Mouse (Mus musculus) adrenal gland, postnatal 10 days (tissue): ENCODE results near the gene Ier5. TPM values are rescaled to one million over a fixed set of nuclear protein-coding genes. Genes with fewer than 3 reads are reported as not detected.
A peak's percentile ranks its signal among the peaks of the same experiment; 100 is the strongest.

Experiments used
- DNase-seq: peaks from one replicate; pipeline ENCODE4 v3.0.0; 2021; ENCODE audit warnings: mixed read lengths
- total RNA-seq, 2 experiments: library from RNA; stranded (reverse); gene quantifications; 2 replicates each; pipeline ENCODE4 v1.2.3; 2021

Ier5 gene
- total RNA-seq, 2 experiments from 2014 or later, result 10.8 to 12.6 TPM

GRCm38 (mm10) chr1:155102631-155103030 is 3.2 kb upstream of the Ier5 start:
- no peak for DNase-seq

- peak; percentile 69 for DNase-seq
Measured at GRCm38 (mm10) chr1:155098486-155099279, 753 bp downstream of the Ier5 start.

DNA sequence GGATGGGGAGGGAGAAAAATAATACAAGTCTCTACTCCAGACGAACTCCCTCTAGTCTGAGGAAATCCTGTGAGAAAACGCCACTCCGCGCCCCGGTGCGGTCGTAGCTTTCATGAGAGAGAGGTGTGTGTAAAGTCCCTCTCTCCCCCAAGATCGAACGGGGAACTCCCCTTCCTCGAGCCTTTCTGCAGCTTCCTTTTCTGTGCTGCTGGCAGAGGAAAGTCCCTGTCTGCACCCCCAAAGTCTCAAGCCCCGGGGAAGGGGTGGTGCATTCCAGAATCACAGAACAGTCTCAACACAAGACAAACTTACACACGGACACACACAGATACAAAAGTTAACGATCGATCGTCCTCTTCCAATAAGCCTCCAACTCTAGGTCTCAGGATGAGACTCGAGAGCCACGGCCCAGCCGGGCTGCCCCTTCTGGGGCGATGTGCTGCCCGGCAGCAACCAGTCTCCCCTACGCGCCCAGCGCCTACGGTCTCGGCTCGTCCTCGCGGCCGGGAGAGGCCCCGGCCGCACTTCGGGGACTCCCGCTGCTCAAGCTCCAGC is 1.4 kb downstream of the Ier5 start:
- peak; percentile 55 for DNase-seq

GRCm38 (mm10) chr1:155097354-155097753 is 2.1 kb downstream of the Ier5 start:
- DNase-seq, result no peak

DNA sequence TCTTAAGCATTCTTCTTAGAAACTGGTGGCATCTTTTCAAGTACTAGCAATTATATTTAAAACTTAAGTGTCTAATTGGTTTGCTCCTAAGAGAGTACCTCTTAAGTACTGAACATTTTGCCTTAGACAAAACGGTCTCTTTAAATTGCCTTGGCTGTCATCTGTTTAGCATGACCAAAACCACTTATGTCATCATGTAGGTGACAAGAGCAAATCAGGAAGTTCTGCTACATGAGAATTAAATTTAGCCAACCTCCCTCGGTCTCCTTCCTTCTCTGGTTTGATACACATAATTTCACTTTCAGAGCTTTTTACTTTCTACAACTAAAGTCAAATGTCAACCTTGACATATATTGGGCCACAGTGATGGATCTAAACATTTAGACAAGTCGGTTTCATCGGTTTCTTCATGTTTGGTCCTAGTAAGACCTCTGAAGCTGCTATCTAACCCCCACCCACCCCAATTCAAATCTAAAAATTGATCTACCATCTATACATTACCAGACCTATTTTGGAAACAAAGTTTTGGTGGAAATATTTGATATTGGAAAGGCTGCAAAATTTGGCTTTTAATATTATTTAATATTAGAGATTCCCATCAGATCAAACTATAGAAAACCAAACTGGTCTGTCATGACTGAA is 2.7 kb downstream of the Ier5 start:
- DNase-seq, result no peak

- DNase-seq, result no peak
Measured at GRCm38 (mm10) chr1:155093971-155094707, 5.3 kb downstream of the Ier5 start.

DNA sequence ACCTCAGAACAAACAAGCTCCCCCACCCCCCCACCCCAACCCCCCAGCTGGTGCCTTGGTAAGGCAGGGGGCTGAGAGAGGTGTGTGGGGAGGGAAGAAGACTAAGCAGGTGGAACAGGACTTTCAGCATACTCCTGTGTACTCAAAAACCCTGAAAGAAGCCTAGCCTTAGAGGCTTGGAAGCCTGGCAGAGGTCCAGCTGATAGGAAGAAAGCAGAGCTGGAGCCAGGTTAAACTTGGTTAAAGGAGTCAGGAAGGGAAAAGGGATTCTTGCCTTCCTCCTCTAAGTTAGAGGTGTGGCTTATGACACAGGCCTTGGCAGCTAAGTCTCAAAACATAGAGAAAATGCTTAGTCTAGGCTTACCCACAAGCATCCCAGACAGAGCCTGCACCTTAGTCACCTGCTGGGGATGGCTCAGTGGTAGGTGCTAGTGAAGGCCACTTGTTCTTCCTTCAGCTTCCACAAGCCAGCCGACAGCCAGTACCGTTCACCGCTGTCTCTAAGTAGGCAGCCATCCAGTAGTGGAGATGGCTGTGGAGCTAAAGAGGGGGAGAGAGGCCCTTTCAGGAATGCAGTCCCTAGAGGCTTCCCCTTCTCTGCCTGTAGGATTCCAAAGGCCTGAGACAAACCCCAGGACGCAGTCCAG is 6.2 kb downstream of the Ier5 start:
- peak; percentile 54 for DNase-seq

GRCm38 (mm10) chr1:155091842-155092800 is 7.3 kb downstream of the Ier5 start:
- peak; percentile 69 for DNase-seq

DNA sequence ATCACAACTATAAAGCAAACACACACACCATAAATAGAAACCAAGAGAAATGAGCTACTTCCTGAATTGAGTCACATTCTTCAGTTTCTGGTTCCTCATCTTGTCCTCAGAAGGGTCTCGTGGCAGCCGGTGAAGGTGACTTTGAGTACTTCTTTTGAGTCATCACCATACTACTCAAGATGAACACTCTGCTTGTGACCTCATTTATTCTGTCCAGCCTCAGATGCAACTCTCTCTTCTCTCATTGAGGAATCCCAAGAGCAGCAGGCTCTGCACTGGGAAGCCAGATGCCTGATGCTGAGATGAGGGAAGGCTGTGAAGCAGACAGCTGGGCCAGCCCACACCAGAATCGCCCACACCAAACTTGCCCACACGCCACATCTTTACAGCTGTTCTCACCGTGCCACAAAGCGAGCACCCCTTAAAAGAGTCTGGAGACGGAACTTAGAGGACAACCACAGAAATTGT is 8.0 kb downstream of the Ier5 start:
- no peak for DNase-seq

- no peak for DNase-seq
Measured at GRCm38 (mm10) chr1:155090736-155091135, 8.7 kb downstream of the Ier5 start.

DNA sequence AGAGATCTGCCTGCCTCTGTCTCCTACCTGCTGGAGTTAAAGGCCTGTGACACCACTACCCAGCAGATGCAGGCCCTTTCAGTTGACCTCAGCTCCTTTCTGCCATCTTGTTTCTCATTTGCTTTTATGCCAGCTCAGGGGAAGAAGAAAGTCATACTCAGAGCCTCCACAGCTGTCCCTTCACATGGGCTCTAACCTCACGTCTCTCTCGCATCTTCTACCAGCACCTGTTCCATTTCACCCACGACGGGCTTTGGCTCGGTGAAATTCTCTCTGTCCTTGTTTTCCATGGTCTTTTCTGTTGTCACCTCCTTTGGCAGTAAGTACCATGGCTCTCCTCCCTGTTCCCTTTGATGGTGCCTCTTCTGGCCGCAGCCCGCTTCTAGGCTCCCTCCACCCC is 9.1 kb downstream of the Ier5 start:
- no peak for DNase-seq

DNA sequence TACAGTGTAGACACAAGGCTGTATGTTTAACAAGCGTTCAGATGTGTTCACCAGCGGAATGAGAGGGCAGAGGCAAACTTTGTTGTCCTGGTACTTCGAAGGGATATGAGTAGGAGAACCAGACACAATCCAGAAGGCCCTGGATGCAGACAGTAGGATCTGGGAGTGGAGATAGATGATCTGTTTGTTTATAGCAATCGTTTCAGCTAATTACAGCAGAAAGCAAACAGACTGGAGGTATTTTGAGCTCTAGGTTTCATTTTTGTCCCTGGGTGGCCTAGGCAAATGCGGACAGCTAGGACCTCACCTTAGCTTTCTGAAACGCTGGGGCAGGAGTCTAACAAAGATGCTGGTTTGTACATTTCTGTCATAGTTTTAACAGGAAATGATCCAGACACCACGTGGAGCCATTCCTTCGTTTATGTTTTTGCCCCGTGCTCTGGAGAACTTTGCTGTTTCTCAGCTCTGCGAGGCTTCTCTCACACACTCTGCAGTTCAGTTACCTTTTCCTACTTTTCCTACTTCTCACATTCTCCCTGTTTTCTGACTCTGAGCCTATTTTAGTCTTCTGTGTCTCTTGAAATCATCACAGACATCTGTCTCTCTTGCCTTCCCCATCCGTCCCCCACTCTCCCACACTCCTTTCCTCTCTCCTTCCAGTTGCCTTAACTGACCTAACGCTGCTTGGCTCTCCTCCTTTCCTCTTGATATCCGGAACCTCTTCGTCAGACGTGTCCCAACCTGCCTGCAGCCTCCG is 10.4 kb downstream of the Ier5 start:
- no peak for DNase-seq

DNA sequence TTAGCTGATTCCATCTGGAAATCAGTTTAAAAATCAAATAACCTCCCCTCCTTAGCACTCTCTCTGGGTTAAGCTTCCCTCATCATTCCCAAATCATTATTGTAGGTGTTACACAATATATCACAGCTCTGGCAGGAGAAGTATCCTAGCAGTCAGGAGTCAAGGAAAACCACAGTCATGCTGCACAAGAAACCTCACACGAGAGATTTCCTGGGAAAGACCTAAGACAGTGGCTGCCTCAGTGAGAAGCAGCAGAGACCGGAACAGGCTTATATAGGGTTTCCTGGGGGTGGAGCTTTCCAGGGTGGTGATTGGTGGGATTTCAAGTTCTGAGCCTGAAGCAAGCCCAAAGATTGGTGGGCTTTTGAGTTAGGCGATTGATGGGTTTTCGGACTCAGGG is 11.4 kb downstream of the Ier5 start:
- DNase-seq, result no peak

DNA sequence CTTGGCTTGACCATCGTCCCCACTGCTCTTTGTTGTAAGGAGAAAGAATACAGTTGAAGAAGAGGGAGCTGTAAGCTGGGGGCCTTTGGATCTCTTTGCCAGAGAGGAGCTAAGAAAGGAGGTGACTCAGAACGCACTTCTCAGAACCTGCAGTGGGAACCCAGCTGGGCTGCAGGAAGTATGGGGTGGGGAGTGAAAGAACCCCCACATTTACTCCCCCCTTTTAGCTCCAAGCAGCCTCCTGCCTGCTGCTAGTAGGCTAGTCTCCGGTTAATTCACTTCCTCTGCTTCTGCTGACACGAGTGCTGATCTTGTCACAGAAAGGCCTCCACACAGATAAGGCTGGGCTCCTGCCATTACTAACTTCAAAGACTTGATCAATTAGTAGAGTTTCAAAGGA is 12.5 kb downstream of the Ier5 start:
- no peak for DNase-seq

DNA sequence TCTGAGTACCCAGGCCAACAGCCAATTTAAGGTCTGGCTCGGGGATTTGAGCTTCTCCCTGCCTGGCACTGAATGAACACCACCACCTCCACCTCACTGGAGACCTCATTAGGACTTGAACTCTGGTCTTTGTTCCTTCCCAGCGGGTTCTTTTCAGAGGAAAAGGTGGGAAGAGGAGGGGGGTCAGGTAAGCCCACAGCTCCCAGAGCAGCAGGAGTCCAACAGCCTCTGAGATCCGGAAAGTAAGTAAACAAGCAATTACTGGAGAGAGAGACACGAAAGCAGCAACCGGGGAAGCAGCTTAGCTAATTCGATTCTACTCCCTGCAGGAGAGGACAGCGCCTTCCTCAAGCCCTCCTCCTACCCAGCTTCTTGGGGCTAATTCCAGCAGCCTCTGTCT is 13.0 kb downstream of the Ier5 start:
- DNase-seq, result no peak

- DNase-seq, result no peak
Measured at GRCm38 (mm10) chr1:155084839-155085238, 14.6 kb downstream of the Ier5 start.

DNA sequence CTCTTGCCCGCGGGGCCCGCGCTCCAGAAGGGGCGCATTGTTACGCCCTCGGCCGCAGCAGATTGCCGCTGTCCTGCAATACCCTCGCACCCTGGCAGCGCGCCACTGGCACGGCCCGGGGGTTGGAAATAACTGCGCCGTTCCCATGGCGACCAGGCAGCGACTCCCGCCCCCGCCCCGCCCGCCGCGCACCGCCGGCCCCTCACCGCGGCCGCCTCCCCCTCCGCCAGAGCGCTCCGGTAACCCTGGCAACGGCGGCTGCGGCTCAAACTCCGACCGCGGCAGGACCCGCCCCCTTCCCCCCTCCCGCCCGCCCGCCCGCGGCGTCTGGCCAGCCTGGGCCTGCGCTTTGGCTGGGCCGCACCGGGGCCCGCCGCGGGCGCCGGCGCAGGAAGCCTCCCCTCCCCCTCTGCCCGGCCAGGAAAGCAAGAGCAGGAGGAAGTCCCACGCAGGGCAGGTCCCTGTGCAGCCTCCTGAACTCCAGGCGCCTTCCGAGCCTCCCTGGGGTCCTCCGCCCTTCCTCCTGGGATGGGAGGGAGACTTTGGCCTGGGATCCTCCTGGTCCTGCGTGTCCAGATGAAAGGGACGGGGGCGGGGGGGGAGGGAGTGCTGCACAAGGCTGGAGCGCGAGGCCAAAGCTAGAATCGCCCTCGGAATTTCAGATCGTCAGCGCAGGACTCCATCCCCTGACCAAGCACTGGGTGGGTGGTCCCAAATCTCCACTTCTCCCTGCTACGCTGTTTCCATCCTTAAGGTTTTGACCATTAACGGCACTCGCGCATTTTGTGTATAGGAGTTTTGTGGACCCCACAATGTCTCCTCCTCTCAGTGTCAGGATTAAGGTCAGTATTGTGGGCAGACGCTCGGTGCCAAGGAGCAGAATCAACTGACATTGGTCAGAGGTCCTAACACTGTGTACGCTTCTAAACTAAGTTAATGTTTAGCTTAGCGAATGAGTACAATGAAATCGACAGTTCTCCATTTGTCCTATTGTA is 15.9 kb downstream of the Ier5 start:
- DNase-seq, result peak; percentile 97

DNA sequence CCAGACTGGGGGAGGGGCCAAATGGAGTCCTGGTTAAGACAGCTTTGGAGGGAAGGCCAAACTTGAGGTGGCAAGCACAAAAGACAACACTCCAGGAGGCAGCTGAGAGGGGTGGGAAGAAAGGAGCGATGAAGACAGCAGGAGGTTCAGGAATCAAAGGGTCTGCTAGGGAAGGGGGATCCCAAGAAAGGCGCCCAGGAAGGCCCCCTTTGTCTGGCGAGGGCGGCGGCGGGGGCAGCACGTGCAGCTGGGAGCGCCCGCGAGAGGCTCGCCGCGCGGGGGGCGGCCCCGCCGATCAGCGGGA is 16.5 kb downstream of the Ier5 start:
- DNase-seq, result no peak
